Mouse (Mus musculus): ENCODE data around the gene Ttyh3.

Gene Ttyh3

DNA sequence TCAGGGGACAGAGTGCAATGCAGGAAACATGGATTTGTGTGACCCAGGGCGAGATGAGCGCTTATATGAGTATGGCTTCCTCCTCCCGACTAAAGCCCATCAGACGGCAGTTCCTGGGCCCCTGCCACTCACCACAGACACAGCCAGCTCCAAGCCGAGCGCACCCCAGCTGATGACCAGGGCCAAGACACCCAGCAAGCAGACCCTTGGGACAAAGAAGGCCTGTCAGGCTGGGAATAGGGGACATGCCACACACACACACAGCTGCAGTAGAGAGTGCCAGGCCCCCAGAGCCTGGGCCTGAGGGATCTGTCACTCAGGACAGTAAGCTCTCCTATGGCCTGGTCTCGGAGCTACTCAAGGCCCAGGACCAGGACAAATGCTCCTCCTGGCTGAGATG, 15.4 kb downstream of the Ttyh3 start:
- DNase-seq (ENCODE audit: low read depth, low spot score), result peak; percentile 67

DNA sequence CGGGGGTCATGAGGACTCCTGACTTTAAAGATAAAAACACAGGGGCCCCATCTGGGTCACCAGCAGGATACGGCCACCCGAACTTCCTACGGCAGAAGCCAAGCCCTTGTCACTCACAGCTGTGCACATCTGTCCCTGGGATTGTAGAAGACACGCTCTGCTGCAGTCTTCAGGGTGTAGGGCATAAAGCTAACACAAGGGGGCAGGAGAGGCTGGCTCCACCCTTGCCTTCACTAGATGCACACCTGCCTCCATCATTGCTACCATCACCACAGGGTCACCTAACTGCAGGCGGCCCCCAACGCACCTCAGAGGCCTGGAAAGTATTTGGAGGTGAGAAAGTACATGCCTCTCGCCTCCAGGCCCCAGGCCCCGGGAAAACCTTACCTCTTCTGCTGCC, 19.8 kb downstream of the Ttyh3 start:
- DNase-seq (ENCODE audit: low read depth, low spot score), result no peak

DNA sequence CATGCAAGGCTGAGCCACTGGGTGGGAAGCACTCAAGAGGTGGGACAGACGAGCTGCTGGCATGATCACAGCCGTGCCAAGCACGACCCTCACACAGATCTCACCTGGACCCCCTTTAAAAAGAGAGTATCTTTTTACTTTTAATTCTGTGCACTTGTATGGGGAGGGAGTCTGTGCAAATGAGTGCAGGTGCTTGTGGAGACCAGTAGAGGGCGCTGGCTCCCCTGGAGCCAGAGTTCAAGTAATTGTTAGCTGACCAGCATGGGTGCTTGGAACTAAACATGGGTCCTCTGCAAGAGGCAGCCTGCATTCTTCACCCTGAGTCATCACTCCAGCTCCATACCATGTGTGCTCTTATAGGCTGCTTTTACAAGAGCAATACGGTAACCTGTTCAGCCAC, 21.3 kb downstream of the Ttyh3 start:
- no peak for DNase-seq (ENCODE audit: low read depth, low spot score)

DNA sequence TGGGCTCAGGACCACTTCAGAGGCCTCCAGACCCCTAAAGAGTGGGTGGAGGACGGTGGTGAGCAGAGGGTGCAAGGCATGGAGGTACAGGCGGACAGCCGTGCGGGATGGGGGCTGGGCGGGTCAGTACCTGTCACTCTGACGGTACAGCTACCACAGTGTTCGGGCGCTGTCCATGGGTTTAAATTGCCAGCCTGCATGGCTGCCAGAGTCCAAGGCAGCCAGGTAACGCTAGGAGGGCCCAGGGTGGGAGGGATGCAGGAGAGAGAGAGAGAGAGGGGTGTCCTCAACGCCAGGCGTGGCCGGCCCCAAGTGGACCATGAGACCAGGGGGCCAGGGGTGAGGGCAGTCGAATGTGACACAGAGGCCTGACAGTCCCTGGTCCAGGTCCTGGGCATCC, 23.9 kb downstream of the Ttyh3 start:
- DNase-seq (ENCODE audit: low read depth, low spot score), result no peak

DNA sequence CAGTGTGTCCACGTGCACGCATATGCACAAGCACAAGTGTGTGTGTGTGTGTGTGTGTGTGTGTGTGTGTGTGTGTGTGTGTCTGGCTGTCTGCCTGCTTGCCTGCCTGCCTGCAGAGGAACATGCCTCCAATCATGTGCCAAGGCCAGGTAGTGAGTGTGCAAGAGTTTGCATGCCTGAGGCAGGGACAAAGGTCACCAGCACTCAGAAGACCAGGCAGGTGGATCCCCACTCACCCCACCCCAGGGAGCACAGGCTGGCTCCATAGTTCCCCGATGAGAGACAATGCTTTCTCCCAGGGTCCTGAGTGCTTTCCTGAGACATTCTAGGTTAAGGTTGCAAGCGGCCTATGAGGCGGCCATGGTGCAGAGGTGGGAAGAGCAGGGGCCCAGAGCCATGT, 24.6 kb downstream of the Ttyh3 start:
- no peak for DNase-seq (ENCODE audit: low read depth, low spot score)

DNA sequence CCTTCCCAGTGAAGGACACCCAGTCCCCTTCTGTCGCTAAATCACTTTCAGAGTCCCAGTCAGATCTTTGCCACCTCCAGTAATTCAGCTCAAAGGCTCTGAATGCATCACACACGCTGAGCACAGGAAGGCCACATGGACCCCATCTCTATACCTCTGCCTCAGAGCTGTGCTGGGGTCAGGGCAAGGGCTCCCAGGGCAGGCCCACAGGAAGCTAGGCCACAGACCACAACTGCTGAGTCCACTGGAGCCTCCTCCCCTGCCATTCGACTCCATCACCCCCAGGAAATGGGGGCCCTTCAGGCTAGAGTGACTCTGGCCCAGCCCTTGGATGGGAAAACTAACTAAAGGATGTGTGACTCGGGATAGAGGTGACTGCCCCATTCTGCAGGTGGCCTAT, 25.0 kb downstream of the Ttyh3 start:
- no peak for DNase-seq (ENCODE audit: low read depth, low spot score)

DNA sequence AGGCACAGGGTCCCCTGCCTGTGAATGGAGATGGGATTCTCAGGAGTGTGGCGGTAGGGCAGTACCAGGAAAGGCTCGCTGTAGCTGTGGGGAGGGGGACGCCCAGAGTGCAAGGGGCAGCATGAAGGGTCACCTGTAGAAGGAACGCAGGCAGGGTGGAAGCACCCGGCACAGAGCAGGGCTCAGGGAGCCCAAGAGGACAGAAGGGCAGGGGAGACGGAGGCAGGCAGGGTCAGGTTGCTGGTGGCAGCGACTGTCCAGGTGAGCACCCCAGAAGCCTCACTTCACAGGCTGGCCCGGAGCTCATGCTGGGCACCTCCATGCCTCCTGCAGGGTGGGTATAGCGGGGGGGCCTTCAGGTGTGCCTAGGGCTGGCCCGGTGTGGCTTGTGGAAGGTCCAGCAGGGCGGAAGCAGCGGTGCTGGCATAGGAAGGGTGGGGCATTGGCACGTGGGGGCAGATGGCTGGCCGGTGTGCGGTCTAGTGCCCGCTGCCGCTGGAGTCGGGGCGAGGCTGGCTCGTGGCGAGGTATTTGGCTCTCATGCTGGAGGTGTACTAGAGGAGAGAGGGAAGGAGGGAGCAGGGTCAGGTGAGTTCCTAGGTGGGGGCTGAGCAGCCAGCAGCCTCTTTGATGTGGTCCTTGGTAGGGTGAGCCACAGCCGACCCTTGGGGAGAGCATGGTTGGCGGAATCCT, 25.7 kb downstream of the Ttyh3 start:
- DNase-seq (ENCODE audit: low read depth, low spot score), result no peak

GRCm38 (mm10) chr5:140621517-140621916, 27.3 kb downstream of the Ttyh3 start:
- no peak for DNase-seq (ENCODE audit: low read depth, low spot score)

GRCm38 (mm10) chr5:140621092-140621491, 27.7 kb downstream of the Ttyh3 start:
- no peak for DNase-seq (ENCODE audit: low read depth, low spot score)

- DNase-seq (ENCODE audit: low read depth, low spot score), result peak; percentile 56
Observed at GRCm38 (mm10) chr5:140619895-140620736, 28.7 kb downstream of the Ttyh3 start.

GRCm38 (mm10) chr5:140619151-140619771, 29.6 kb downstream of the Ttyh3 start:
- peak; percentile 65 for DNase-seq (ENCODE audit: low read depth, low spot score)

DNA sequence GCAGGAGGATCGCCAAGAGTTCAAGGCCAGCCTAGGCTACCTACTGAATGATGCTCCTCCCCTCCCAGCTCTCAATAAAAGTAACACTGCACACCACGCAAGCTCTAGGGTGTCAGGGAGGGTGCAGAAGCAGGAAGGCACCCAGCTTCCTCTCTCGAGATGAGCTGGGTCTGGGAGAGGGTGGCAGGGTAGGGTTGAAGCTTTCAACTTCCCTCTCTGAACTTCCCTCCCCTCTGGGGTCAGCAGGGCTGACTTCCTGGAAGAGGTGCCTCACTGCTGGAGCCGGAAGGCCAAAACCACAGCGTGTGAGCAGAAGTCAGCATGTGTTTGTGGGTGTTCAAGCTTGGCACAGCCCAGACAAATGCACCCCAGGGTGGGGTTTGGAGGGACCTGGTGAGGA, 31.1 kb downstream of the Ttyh3 start:
- peak; percentile 59 for DNase-seq (ENCODE audit: low read depth, low spot score)

DNA sequence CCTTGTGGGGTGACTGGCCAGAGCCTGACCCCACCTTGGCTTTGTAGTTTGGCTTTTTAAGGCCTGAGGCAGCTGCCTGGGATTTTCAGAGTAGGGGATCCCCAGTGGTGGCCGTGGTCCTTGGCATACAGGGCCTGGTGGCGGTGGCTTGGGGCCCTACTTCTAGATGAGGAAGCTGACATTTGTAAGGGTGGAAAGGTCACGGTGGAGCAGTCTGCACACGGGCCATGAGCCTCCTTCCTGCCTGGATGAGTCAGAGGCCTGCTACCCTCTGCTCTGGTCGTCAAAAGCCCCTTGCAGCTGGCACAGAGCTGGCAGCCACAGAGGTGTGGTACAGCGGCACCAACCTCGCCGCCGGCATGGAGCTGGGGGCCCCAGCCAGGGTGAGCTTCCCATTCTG, 32.1 kb downstream of the Ttyh3 start:
- DNase-seq (ENCODE audit: low read depth, low spot score), result no peak

DNA sequence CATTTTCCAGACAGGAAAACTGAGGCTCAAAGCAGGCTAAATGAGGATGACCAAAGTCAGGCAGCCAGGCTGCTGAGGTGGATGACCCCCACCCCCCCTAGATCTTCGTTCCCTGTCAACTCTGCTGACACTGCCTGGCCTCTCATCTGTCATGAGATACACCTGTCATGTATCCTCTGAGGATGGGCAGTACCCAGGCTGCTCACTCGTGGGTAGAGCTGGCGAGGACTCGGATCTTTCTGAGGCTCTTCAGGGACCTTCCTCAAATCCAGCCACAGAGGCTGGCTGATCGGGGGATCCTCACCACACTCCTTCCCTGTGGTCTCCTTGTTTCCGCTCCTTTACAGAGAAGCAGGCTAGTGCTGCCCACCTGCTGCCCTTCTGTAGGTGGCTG, 32.7 kb downstream of the Ttyh3 start:
- no peak for DNase-seq (ENCODE audit: low read depth, low spot score)

GRCm38 (mm10) chr5:140615321-140616109, 33.3 kb downstream of the Ttyh3 start:
- no peak for DNase-seq (ENCODE audit: low read depth, low spot score)

DNA sequence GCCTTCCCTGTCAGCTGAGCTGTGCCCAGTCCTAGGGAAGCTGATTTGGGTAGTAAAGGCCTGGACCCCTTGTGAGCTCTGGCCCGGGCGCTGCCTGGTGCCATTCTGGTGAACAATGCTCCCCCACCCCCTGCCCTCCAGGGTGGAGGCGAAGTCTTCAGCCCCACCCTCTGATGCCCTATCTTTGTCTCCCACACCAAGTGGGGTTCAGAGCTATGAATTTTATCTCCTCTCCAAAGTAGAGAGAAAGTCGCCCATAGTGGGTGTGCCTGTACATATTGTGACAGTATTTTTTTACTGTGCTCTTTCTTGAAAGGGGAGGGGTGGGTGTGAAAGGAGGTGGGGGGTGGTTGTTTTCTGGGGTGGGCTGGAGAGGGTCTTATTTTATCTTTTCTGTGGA, 34.0 kb downstream of the Ttyh3 start:
- DNase-seq (ENCODE audit: low read depth, low spot score), result no peak

DNA sequence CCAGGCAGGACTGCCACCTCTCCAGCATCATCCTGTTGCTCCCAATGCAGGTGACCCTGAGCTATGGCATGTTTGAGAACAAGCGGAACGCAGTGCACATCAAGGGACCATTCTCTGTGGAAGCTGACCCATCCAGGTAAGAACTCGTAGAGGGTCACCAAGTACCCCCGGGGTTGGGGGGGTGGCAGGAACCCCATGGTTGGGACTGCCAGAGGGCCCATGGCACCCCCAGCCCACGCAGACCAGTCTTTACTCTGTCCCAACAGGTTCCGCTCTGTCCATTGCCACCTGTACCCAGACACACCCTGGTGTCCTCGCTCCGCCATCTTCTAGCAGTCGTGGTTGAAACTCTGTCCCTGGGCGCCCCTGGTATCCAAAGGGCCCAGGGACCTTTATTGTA, 34.7 kb downstream of the Ttyh3 start:
- no peak for DNase-seq (ENCODE audit: low read depth, low spot score)

GRCm38 (mm10) chr5:140612191-140612590, 36.6 kb downstream of the Ttyh3 start:
- DNase-seq (ENCODE audit: low read depth, low spot score), result no peak

- no peak for DNase-seq (ENCODE audit: low read depth, low spot score)
Observed at GRCm38 (mm10) chr5:140611611-140612185, 37.1 kb downstream of the Ttyh3 start.

GRCm38 (mm10) chr5:140611021-140611583, 37.7 kb downstream of the Ttyh3 start:
- peak; percentile 91 for DNase-seq (ENCODE audit: low read depth, low spot score)
